In the genomic region with DNA sequence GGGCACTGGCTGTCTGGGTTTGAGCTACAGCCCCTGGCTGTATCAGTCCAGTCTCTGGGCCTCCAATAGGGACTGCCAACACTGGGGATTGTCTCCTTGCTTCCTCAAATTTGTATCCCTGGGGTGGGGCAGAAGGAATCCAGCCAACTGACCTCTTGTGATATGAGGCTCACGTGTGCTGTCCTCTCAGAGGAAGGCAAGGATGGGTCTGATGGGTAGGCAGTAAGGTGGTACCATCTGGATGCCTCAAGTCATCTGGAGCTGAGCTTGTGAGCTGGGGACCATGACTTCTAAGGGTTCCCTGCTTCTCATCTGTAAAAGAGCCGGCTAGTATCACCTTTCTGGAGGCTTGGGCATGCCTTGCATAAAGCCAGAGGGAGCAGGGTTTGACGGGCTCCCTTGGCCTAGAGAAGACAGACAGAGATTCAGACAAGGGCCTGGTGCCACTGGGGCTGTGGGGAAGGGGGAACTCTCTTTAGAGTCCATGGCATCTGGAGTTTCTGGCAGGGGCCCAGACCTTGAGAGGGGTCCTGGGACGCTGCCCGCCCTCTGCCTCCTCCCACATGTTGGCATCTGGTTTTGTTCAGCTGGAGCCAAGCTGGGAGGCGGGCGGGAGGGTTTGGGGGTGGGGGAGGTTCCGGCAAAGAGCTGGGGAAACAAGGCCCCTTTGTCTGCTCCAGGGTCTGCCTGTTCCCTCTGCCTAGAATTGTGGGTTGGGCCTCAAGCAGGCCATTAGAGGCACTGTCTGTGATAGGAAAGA, we compare ENCODE assay signal across 7 mouse cellular contexts. TPM values are rescaled to one million over a fixed set of nuclear protein-coding genes. Genes with fewer than 3 reads are reported as not detected.
DNase-seq lines count a peak whose midpoint lies in the region; ATAC-seq and TF ChIP-seq lines count a peak whose summit lies in the region.

No protein-coding gene starts in this region.

- no peak overlapping the region for H3K27ac ChIP-seq in neural tube, embryonic 12.5 days

- no peaks in the 10 kb centered on the region for H3K27me3 ChIP-seq in neural tube, embryonic 12.5 days (replicated peaks)

- TF ChIP-seq POLR2A in brain, embryonic 14.5 days (IDR thresholded peaks at IDR 0.05; ENCODE audit: borderline replicate concordance, extremely low read depth, insufficient read depth, insufficient read length, poor library complexity, severe bottlenecking): no peak

- ATAC-seq in neural tube, embryonic 12.5 days (ENCODE audit: low FRiP score, low read depth): peak; percentile 67

- H3K36me3 ChIP-seq in neural tube, embryonic 12.5 days: no peaks in the 10 kb centered on the region

- no peak overlapping the region for H3K4me3 ChIP-seq in neural tube, embryonic 12.5 days

- peak; percentile 90 for DNase-seq in brain, embryonic 14.5 days (ENCODE audit: low read depth)
- peak; percentile 60 to 74 for DNase-seq in cerebellum, postnatal 14 days
- DNase-seq in frontal cortex, postnatal 14 days (ENCODE audit: low spot score in 2 of 2): peak; percentile 57 to 69
- DNase-seq in layer of hippocampus, postnatal 36 days: peak; percentile 71 to 79
- no peak for DNase-seq in B cell, adult 2 months
- DNase-seq in spleen, postnatal 10 days (ENCODE audit: low spot score in 2 of 2): no peak

- H3K9ac ChIP-seq in neural tube, embryonic 12.5 days: no peak overlapping the region

- H3K9me3 ChIP-seq in neural tube, embryonic 12.5 days: no peaks in the 10 kb centered on the region

- TF ChIP-seq CTCF in brain, embryonic 14.5 days (IDR thresholded peaks at IDR 0.05; ENCODE audit: borderline replicate concordance, extremely low read depth, insufficient read depth, insufficient read length): no peak

- 44% methylated on average over 8 of the region's 8 CpGs for WGBS in neural tube, embryonic 12.5 days

- no peak overlapping the region for H3K4me2 ChIP-seq in neural tube, embryonic 12.5 days (replicated peaks)

- H3K4me1 ChIP-seq in neural tube, embryonic 12.5 days: peaks cover 17% of the 10 kb centered on the region

RNA-seq across cellular contexts. Expression of gene Fbln2, which starts 11.6 kb away (rescaled TPM):
- 24.7 and 40.5 TPM in 2 replicates for polyA plus RNA-seq in brain, embryonic 14.5 days (2012; rRNA removed)
- 10 to 100 TPM in 1 of 2 experiments, 1 to 10 TPM in 1; 9.3 to 10.3 TPM for total RNA-seq in layer of hippocampus, postnatal 36 days (2021)
- polyA plus RNA-seq in neural tube, embryonic 12.5 days (2016; fragmentation: Nextera tagmentation; extraction: Ambion mirVana): 30.4 and 30.7 TPM in 2 replicates

RNA-seq across cellular contexts. Expression of gene Hdac11, which starts 44.1 kb away (rescaled TPM):
- 73.6 and 76.6 TPM in 2 replicates for polyA plus RNA-seq in brain, embryonic 14.5 days (2012; rRNA removed)
- 100 to 1,000 TPM; 143 to 159 TPM for total RNA-seq in layer of hippocampus, postnatal 36 days (2021)
- 19.1 and 20.5 TPM in 2 replicates for polyA plus RNA-seq in neural tube, embryonic 12.5 days (2016; fragmentation: Nextera tagmentation; extraction: Ambion mirVana)

Comparison
In these comparisons a context has a peak if more than half of its experiments do, and no peak if none do; other contexts are left out.
1. DNase-seq: peak in brain, embryonic 14.5 days (single experiment), cerebellum, postnatal 14 days (2 of 2), frontal cortex, postnatal 14 days (2 of 2) and layer of hippocampus, postnatal 36 days (2 of 2); none in B cell, adult 2 months (0 of 2) and spleen, postnatal 10 days (0 of 2).